Mouse (Mus musculus) embryonic facial prominence, embryonic 15.5 days (tissue): ENCODE measurements around the gene Olfr1458. TPM values are rescaled to one million over a fixed set of nuclear protein-coding genes. Genes with fewer than 3 reads are reported as not detected.

ENCODE experiments used
- ATAC-seq: fragments of 200-750 bp; cut with Nextera tagmentation; 2 replicates; pipeline ENCODE4 v1.8.0; 2017; ENCODE audit warnings: low read depth, moderate TSS enrichment; ENCODE audit not compliant: insufficient number of reproducible peaks, low FRiP score, low TSS enrichment
- H3K27ac ChIP-seq: fragments of 300-500 bp; sonication (generic); replicated peaks from 2 replicates; pipeline ENCODE4 v1.5.1; 2015; ENCODE audit warnings: mild to moderate bottlenecking, inconsistent platforms
- H3K27me3 ChIP-seq: fragments of 300-500 bp; sonication (generic); 2 replicates; pipeline ENCODE4 v1.6.1; 2015; ENCODE audit warnings: inconsistent platforms
- H3K36me3 ChIP-seq: fragments of 300-500 bp; sonication (generic); 2 replicates; pipeline ENCODE4 v1.6.1; 2015; ENCODE audit warnings: mild to moderate bottlenecking, inconsistent platforms
- H3K4me1 ChIP-seq: fragments of 300-500 bp; sonication (generic); 2 replicates; pipeline ENCODE4 v1.6.1; 2015; ENCODE audit warnings: inconsistent platforms
- H3K4me2 ChIP-seq: fragments of 300-500 bp; sonication (generic); replicated peaks from 2 replicates; pipeline ENCODE4 v1.6.1; 2015; ENCODE audit warnings: mild to moderate bottlenecking, inconsistent platforms
- H3K4me3 ChIP-seq: fragments of 300-500 bp; sonication (generic); replicated peaks from 2 replicates; pipeline ENCODE4 v1.5.1; 2015; ENCODE audit warnings: mild to moderate bottlenecking, inconsistent platforms
- H3K9ac ChIP-seq: fragments of 300-500 bp; sonication (generic); 2 replicates; pipeline ENCODE4 v1.6.1; 2015; ENCODE audit warnings: inconsistent platforms
- H3K9me3 ChIP-seq: fragments of 300-500 bp; sonication (generic); replicated peaks from 2 replicates; pipeline ENCODE4 v1.6.1; 2016; ENCODE audit warnings: inconsistent platforms
- WGBS: fragments of 180-500 bp; shearing (Covaris S2); methylation state at CpG from one replicate; pipeline ENCODE4 v1.1.7; 2015; 5-methylcytosine and 5-hydroxymethylcytosine counted together
- polyA plus RNA-seq: library from polyadenylated mRNA; unstranded; fragments of >200 nt; fragmentation: Nextera tagmentation; extraction: Ambion mirVana; gene quantifications from 2 replicates; pipeline ENCODE4 v1.2.1, GENCODE M21; 2015

The Olfr1458 gene
- polyA plus RNA-seq = not detected in 2 replicates

DNA sequence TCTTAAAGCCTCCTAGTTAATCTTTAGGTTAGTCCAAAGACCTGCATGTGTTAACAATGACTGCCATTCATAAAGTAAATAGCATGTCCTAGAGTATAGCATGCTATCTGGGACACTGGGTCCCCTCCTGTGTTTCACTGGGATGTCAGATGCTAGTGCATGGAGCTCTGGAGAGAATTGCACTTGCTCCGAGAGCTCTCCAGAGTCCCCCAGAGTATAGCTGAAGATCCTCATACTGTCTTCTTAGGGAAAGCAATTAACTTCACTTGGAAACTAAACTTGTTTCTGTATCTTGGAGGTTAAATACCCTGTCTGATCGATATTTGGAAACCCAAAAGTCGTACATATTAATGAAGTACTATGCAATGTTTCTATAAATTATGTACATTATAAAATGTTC, at the start of gene Olfr1458:
TSS of gene Olfr1458 (minus strand) at position 101 of the 400 bp plus-strand sequence.
- Histone ChIP-seq H3K4me2 (no peak within 1 kb of the TSS), H3K9me3 (no peaks in the 10 kb centered on the region), H3K36me3 (no peaks in the 10 kb centered on the region), H3K4me3 (no peak within 1 kb of the TSS), H3K9ac (no peak within 1 kb of the TSS), H3K27me3 (no peaks in the 10 kb centered on the region), H3K4me1 (no peaks in the 10 kb centered on the region), H3K27ac (no peak within 1 kb of the TSS)
- 75% methylated on average over 3 of the region's 3 CpGs for WGBS
- ATAC-seq = no peak

DNA sequence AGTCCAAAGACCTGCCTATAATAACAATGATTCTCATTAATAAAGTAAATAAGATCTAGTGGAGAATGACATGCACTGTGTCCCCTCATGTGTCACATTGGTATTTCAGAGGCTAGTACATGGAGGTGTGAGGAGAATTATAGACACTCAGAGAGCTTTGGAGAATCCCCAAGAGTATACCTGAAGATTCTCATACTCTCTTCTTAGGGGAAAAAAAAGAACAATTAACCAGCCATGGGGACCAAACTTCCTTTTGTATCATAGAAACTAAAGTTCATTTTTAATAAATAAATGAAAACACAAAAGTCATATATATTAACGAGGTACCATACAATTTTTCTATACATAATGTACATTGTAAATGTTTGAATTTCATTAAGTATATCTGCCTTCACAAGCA, 42.9 kb upstream of the Olfr1458 start, which contains the start of gene Olfr1459:
TSS of gene Olfr1459 (minus strand) at position 101 of the 400 bp plus-strand sequence.
- no peaks in the 10 kb centered on the region for H3K27me3 ChIP-seq
- no peak within 1 kb of the TSS for H3K4me2 ChIP-seq
- H3K4me1 ChIP-seq = no peaks in the 10 kb centered on the region
- 0 out of 2 replicates have a peak, but pooled peaks cover 5% of the 10 kb centered on the region for H3K9me3 ChIP-seq
- no peak within 1 kb of the TSS for H3K9ac ChIP-seq
- H3K4me3 ChIP-seq = no peak within 1 kb of the TSS
- 58% methylated on average over 1 of the region's 1 CpGs for WGBS
- no peak within 1 kb of the TSS for H3K27ac ChIP-seq
- ATAC-seq = no peak
- H3K36me3 ChIP-seq = no peaks in the 10 kb centered on the region

DNA sequence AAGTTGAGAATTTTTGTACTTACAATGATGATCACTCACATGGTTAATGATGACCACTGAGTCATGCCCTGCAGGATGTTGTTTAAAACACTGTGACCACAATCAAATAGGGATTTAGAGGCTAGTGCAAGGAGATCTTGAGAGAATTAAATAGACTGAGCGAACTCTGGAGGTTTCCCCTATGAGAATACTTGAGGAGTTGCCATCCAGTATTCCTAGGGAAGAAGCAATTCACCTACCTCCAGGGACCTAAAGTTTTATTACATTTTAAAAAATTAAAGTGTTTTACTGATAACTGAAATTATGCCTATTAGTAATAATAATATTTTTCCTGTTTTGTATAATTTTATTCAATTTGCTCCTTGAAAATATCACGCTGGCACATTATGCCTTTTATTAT, 8.8 kb downstream of the Olfr1458 start, which contains the start of gene Olfr1457:
TSS of gene Olfr1457 (minus strand) at position 101 of the 400 bp plus-strand sequence.
- no peak within 1 kb of the TSS for H3K4me3 ChIP-seq
- no peaks in the 10 kb centered on the region for H3K4me1 ChIP-seq
- H3K4me2 ChIP-seq = no peak within 1 kb of the TSS
- no peak within 1 kb of the TSS for H3K9ac ChIP-seq
- H3K9me3 ChIP-seq = no peaks in the 10 kb centered on the region
- ATAC-seq = no peak
- 61% methylated on average over 2 of the region's 2 CpGs for WGBS
- no peaks in the 10 kb centered on the region for H3K36me3 ChIP-seq
- no peaks in the 10 kb centered on the region for H3K27me3 ChIP-seq
- H3K27ac ChIP-seq = no peak within 1 kb of the TSS

DNA sequence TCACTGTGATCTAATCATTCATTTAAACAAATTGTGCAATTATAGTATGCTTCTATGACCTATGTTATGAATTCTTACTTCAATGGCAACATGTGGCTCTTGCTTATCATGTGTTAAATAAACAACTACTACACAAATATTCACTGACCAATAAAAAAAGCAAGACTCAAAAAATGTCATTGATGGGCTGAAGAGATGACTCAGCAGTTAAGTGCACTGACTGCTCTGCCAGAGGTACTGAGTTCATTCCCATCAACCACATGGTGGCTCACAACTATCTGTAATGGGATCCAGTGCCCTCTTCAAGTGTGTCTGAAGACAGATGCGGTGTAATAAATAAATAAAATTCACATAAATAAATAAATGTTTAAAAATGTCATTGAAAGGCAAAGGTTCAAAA, 12.7 kb downstream of the Olfr1458 start:
- no peak overlapping the region for H3K4me2 ChIP-seq
- WGBS = 77% methylated on average over 1 of the region's 1 CpGs
- no peaks in the 10 kb centered on the region for H3K27me3 ChIP-seq

DNA sequence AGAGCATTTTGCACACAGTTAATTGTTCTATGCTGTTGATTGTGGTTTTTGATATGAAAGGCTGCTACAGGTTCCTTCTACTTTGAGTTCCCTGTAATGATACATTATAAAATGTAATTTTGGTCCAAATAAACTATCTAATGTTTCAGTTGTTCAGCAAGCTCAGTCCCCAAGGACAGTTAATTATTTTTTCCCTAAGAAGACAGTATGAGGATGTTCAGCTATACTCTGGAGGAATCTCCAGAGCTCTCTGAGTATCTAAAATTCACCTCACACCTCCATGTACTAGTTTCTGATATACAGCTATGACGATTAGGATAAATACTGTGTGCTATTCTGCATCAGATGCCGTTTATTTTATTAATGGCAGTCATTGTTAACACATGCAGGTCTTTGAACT, 46.3 kb downstream of the Olfr1458 start, which contains the start of gene Olfr1454:
TSS of gene Olfr1454 (plus strand) at position 301 of the 400 bp plus-strand sequence.
- no peak within 1 kb of the TSS for H3K4me3 ChIP-seq
- no peak within 1 kb of the TSS for H3K9ac ChIP-seq
- H3K4me1 ChIP-seq = no peaks in the 10 kb centered on the region
- no peaks in the 10 kb centered on the region for H3K27me3 ChIP-seq
- no peak within 1 kb of the TSS for H3K4me2 ChIP-seq
- H3K36me3 ChIP-seq = no peaks in the 10 kb centered on the region
- no peak within 1 kb of the TSS for H3K27ac ChIP-seq
- ATAC-seq = no peak
- 0 out of 2 replicates have a peak, but pooled peaks cover 3% of the 10 kb centered on the region for H3K9me3 ChIP-seq
- 60% methylated on average over 2 of the region's 2 CpGs for WGBS

More for the DNA sequence above, 12.7 kb downstream of the Olfr1458 start:
- no peaks in the 10 kb centered on the region for H3K4me1 ChIP-seq
- no peak overlapping the region for H3K27ac ChIP-seq
- no peak for ATAC-seq
- no peaks in the 10 kb centered on the region for H3K36me3 ChIP-seq
- no peak overlapping the region for H3K9ac ChIP-seq
- peaks cover 3% of the 10 kb centered on the region; the same call in 1 of the 2 replicates for H3K9me3 ChIP-seq
- no peak overlapping the region for H3K4me3 ChIP-seq

Other genes with a start within 250 kb of the Olfr1458 start
- gene Olfr1444, start 249.5 kb downstream of the Olfr1458 start, polyA plus RNA-seq = not detected in 2 replicates
- gene Olfr1445, start 222.9 kb downstream of the Olfr1458 start, polyA plus RNA-seq = not detected in 2 replicates
- 0.11 and 0.23 TPM in 2 replicates for gene Olfr1446, start 213.3 kb downstream of the Olfr1458 start, polyA plus RNA-seq
- 0.07 TPM in 1 of 2 replicates, not detected in the other for gene Olfr1447, start 203.0 kb downstream of the Olfr1458 start, polyA plus RNA-seq
- 0.09 TPM in 1 of 2 replicates, not detected in the other for gene Olfr1448, start 182.4 kb downstream of the Olfr1458 start, polyA plus RNA-seq
- not detected in 2 replicates for gene Olfr1449, start 175.9 kb downstream of the Olfr1458 start, polyA plus RNA-seq
- not detected in 2 replicates for gene Olfr1450, start 156.5 kb downstream of the Olfr1458 start, polyA plus RNA-seq
- gene Olfr1451, start 111.8 kb downstream of the Olfr1458 start, polyA plus RNA-seq = not detected in 2 replicates
- gene Olfr1453, start 78.4 kb downstream of the Olfr1458 start, polyA plus RNA-seq = not detected in 2 replicates
- not detected in 2 replicates for gene Olfr1454, start 46.2 kb downstream of the Olfr1458 start, polyA plus RNA-seq
- gene Olfr1457, start 8.9 kb downstream of the Olfr1458 start, polyA plus RNA-seq = not detected in 2 replicates
- gene Olfr1459, start 42.8 kb upstream of the Olfr1458 start, polyA plus RNA-seq = not detected in 2 replicates
- not detected in 2 replicates for gene Olfr1461, start 56.2 kb upstream of the Olfr1458 start, polyA plus RNA-seq
- not detected in 2 replicates for gene Olfr1462, start 79.0 kb upstream of the Olfr1458 start, polyA plus RNA-seq
- 0.12 TPM in 1 of 2 replicates, not detected in the other for gene Olfr1463, start 124.6 kb upstream of the Olfr1458 start, polyA plus RNA-seq
- gene Olfr1465, start 208.8 kb upstream of the Olfr1458 start, polyA plus RNA-seq = not detected in 2 replicates
- gene Olfr1466, start 232.1 kb upstream of the Olfr1458 start, polyA plus RNA-seq = not detected in 2 replicates